Mouse (Mus musculus): Measurements from ENCODE around the gene Adamts14. TPM values are rescaled to one million over a fixed set of nuclear protein-coding genes. Genes with fewer than 3 reads are reported as not detected.

Adamts14 gene
- polyA plus RNA-seq, 1 experiment from 2014 or later: 0.74 TPM

Other genes with a start within 250 kb of the Adamts14 start
- gene Pcbd1, start 184.1 kb downstream of the Adamts14 start, polyA plus RNA-seq (2016; fragmentation: Nextera tagmentation; extraction: Ambion mirVana): 63.1 and 69.7 TPM in 2 replicates
- gene Sgpl1, start 125.7 kb downstream of the Adamts14 start, polyA plus RNA-seq (2016; fragmentation: Nextera tagmentation; extraction: Ambion mirVana): 34.6 and 41.7 TPM in 2 replicates
- gene Tbata, start 101.5 kb downstream of the Adamts14 start, polyA plus RNA-seq (2016; fragmentation: Nextera tagmentation; extraction: Ambion mirVana): not detected in 2 replicates
- gene Prf1, start 24.4 kb upstream of the Adamts14 start, polyA plus RNA-seq (2016; fragmentation: Nextera tagmentation; extraction: Ambion mirVana): not detected in 2 replicates
- gene Pald1, start 110.1 kb upstream of the Adamts14 start, polyA plus RNA-seq (2016; fragmentation: Nextera tagmentation; extraction: Ambion mirVana): 34.2 and 40.8 TPM in 2 replicates
- 0.28 TPM in 1 of 2 replicates, not detected in the other for gene Nodal, start 144.5 kb upstream of the Adamts14 start, polyA plus RNA-seq (2016; fragmentation: Nextera tagmentation; extraction: Ambion mirVana)
- 51.2 and 53.1 TPM in 2 replicates for gene Eif4ebp2, start 179.2 kb upstream of the Adamts14 start, polyA plus RNA-seq (2016; fragmentation: Nextera tagmentation; extraction: Ambion mirVana)
- 10.5 and 14.0 TPM in 2 replicates for gene Lrrc20, start 202.4 kb upstream of the Adamts14 start, polyA plus RNA-seq (2016; fragmentation: Nextera tagmentation; extraction: Ambion mirVana)